Mouse (Mus musculus) neural tube, embryonic 10.5 days (tissue): ENCODE measurements around the gene Omt2a.
"Not testable (repeated sequence)": the region's sequence is repeated elsewhere in the genome, so short reads cannot be mapped to it uniquely, and the experiment has no call there.

ENCODE experiments used
- DNase-seq: peaks from one replicate; pipeline ENCODE4 v3.0.0-alpha.2; 2017; ENCODE audit warnings: low spot score; ENCODE audit errors: extremely low spot score

Gene Omt2a

GRCm38 (mm10) chr9:78314696-78315095 is at the start of gene Omt2a:
Gene Omt2a (minus strand): TSS chr9:78314796.
- no peak for DNase-seq

GRCm38 (mm10) chr9:78363374-78363773 is 48.8 kb upstream of the Omt2a start:
- DNase-seq, result no peak

- no peak for DNase-seq
Observed at GRCm38 (mm10) chr9:78360484-78360872, 45.9 kb upstream of the Omt2a start.

GRCm38 (mm10) chr9:78359750-78360483 is 45.3 kb upstream of the Omt2a start:
- DNase-seq, result no peak

GRCm38 (mm10) chr9:78358053-78358452 is 43.5 kb upstream of the Omt2a start:
- DNase-seq, result peak; percentile 62

- DNase-seq, result no peak
Observed at GRCm38 (mm10) chr9:78355611-78356010, 41.0 kb upstream of the Omt2a start, which contains the start of gene Gsta2. Gene Gsta2 (minus strand): TSS chr9:78355788.

- DNase-seq, result no peak
Observed at GRCm38 (mm10) chr9:78354665-78355578, 40.3 kb upstream of the Omt2a start.

- no peak for DNase-seq
Observed at GRCm38 (mm10) chr9:78351504-78352220, 37.1 kb upstream of the Omt2a start.

GRCm38 (mm10) chr9:78350007-78350406 is 35.4 kb upstream of the Omt2a start:
- DNase-seq, result not testable (repeated sequence)

GRCm38 (mm10) chr9:78349141-78349540 is 34.5 kb upstream of the Omt2a start:
- DNase-seq, result not testable (repeated sequence)

- not testable (repeated sequence) for DNase-seq
Observed at GRCm38 (mm10) chr9:78348206-78349004, 33.8 kb upstream of the Omt2a start.

- no peak for DNase-seq
Observed at GRCm38 (mm10) chr9:78347004-78347403, 32.4 kb upstream of the Omt2a start.

GRCm38 (mm10) chr9:78345235-78345634 is 30.6 kb upstream of the Omt2a start:
- DNase-seq, result not testable (repeated sequence)

GRCm38 (mm10) chr9:78343055-78343454 is 28.5 kb upstream of the Omt2a start:
- not testable (repeated sequence) for DNase-seq

- DNase-seq, result not testable (repeated sequence)
Observed at GRCm38 (mm10) chr9:78342494-78342893, 27.9 kb upstream of the Omt2a start.

GRCm38 (mm10) chr9:78340324-78340723 is 25.7 kb upstream of the Omt2a start:
- peak; percentile 63 for DNase-seq

- not testable (repeated sequence) for DNase-seq
Observed at GRCm38 (mm10) chr9:78337050-78337449, 22.5 kb upstream of the Omt2a start.

- DNase-seq, result not testable (repeated sequence)
Observed at GRCm38 (mm10) chr9:78327289-78327688, 12.7 kb upstream of the Omt2a start, which contains the start of gene Omt2b. Gene Omt2b (plus strand): TSS chr9:78327589.

- DNase-seq, result no peak
Observed at GRCm38 (mm10) chr9:78319499-78319898, 4.9 kb upstream of the Omt2a start.

GRCm38 (mm10) chr9:78308122-78308521 is 6.5 kb downstream of the Omt2a start:
- not testable (repeated sequence) for DNase-seq
